Mouse (Mus musculus): Measurements from ENCODE around the gene Cyp2c40. TPM values are rescaled to one million over a fixed set of nuclear protein-coding genes. Genes with fewer than 3 reads are reported as not detected.
"Not testable (repeated sequence)": the region's sequence is repeated elsewhere in the genome, so short reads cannot be mapped to it uniquely, and the experiment has no call there.

The Cyp2c40 gene
- not detected for total RNA-seq (2021)
- long read RNA-seq, experiment 1, result 0 reads
- long read RNA-seq, experiment 2, result 0 reads

DNA sequence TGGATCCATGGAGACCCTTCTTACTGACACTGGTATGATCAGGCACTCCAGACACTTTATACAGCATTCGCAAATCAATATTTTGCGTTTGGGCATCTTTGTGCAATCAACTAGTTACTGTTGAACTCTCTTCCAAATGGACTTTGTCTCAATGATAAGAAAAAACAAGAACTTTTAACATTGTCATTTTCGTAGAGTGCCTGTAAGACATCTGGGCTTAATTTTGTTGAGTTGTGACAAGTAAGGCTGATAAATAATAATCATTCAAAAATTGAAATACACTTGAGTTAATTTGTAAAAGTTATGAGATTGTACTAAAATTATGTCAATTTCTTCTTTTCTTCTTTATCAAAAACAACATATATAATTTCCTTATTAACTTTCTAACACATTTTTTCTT is at the start of gene Cyp2c40:
Cyp2c40 (minus strand) TSS at position 101 of the 400 bp plus-strand sequence.
- not testable (repeated sequence) for DNase-seq (ENCODE audit: low spot score)

DNA sequence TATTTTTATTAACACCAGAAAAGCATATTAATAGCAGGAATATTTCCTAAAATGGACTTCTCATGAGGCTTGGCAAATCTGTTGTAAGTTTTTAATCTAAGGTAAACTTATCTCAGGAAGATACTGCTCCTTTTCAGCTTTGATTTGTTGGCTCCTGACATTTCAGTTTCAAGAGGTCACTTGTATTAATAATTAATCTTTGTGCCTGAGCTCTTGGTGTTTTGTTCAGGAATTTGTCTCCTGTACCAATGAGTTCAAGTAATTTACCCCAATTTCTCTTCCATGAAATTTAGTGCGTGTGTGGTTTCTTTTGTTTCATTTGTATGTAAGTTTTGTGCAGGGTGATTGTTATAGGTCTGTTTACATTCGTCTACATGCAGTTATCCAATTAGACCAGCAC is 8.3 kb upstream of the Cyp2c40 start:
- DNase-seq (ENCODE audit: low spot score), result not testable (repeated sequence)

DNA sequence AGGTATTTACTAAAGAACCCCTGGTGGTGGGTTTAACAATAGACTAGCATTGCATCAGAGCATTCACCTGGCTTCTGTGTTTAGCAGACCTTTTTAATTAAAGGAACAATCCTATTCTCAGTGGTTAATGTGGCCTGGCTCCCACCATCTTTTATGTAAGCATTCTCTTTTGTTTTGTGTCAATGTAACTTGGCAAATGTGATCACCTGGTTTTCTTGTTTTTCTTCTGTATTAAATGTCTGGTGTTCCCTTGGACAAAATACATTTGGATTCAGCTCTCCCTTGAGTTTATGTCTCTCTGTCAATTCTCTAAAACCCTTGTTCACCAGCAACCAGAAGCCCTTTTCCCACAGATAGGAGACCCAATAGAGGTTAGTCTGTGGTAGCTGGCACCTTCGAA is 3.8 kb upstream of the Cyp2c40 start:
- DNase-seq (ENCODE audit: low spot score), result not testable (repeated sequence)

DNA sequence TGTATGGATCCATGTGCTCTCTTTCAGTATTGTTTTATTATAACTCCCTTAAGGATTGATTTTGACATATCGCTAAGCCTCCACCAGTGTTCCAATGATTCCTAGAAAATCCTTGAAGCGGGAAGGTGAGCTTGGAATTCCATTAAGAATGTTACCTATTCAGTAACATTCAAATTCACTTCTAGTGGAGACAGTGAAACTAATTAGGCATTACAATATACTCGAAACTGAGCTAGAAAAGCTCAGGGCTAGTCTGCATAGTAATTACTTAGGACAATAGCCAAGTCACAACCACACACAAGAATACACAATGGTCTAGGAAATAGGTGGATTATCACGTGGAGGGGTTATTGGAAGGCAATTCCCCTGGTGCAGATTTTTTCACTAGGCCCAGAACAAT is 3.4 kb upstream of the Cyp2c40 start:
- not testable (repeated sequence) for DNase-seq (ENCODE audit: low spot score)

DNA sequence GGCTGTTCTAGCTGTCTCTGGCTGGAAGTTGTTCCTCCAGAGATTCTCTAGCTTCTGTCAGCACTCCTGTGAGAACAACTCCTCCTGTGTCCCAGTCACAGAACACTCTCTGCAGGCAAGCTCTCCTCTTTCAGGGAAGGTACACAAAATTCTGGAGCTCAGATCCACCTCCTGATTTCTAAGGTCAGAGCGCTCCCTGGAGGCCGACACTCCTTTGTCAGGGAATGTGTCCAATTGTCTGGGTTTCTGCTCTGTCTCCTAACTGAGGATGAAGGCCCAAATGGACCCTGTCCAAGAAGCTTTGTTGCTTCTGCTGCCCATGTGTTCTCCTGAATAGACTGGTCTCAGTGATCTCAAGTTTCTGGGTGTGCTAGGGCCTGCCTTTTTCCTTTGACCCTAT is 27.2 kb downstream of the Cyp2c40 start:
- not testable (repeated sequence) for DNase-seq (ENCODE audit: low spot score)

DNA sequence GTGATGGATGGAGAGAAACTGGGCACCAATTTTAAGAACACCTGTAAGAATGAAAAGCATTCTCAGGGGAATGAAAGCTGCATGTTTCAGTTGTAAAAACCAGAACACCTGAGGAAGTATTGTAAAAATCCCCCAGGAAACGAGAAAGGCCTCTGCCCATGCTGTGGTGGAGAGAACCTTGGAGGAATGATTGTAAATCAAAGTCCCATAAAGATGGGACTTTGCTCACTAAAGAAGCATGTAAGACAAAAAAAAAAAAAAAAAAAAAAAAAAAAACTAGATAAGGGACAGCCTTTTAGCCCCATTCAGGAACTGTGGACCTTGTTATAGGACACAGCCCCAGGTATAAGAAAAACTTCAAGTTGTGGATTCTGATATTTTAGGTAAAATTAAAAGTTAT is 67.3 kb downstream of the Cyp2c40 start:
- DNase-seq (ENCODE audit: low spot score), result no peak

DNA sequence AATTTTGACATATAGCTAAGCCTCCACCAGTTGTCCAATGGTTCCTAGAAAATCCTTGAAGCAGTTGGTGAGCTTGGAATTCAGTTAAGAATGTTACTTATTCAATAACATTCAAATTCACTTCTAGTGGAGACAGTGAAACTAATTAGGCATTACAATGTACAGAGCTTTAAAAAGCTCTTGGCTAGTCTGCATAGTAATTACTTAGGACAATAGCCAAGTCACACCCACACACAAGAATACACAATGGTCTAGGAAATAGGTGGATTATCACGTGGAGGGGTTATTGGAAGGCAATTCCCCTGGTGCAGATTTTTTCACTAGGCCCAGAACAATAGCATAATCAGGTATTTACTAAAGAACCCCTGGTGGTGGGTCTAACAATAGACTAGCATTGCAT is 68.3 kb downstream of the Cyp2c40 start:
- not testable (repeated sequence) for DNase-seq (ENCODE audit: low spot score)

DNA sequence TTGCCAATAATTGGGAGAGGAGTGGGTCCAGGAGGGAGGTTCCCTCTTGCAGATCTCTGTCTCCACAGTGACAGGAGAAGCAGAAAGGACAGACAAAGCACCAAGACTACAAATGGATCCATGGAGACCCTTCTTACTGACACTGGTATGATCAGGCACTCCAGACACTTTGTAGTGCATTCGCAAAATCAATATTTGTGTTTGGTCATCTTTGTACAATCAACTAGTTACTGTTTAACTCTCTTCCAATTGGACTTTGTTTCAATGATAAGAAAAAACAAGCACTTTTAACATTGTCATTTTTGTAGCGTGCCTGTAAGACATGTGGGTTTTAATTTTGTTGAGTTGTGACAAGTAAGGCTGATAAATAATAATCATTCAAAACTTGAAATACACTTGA is 71.7 kb downstream of the Cyp2c40 start, which contains the start of gene Cyp2c68:
Cyp2c68 (minus strand) TSS at position 135 of the 400 bp plus-strand sequence.
- DNase-seq (ENCODE audit: low spot score), result no peak

Other genes with a start within 250 kb of the Cyp2c40 start
- not detected for gene Cyp2c67, start 163.8 kb downstream of the Cyp2c40 start, total RNA-seq (2021)
- gene Cyp2c68, start 71.8 kb downstream of the Cyp2c40 start, total RNA-seq (2021), result under 1 TPM in 1 of 2 experiments, not detected in 1; 0.21 TPM
- gene Cyp2c69, start 74.0 kb upstream of the Cyp2c40 start, total RNA-seq (2021), result not detected
- not detected for gene Cyp2c37, start 179.6 kb upstream of the Cyp2c40 start, total RNA-seq (2021)